Mouse (Mus musculus) spleen, adult 2 months (tissue): ENCODE data around the gene Phactr3.

Experiments used
- CTCF ChIP-seq: fragments of 200-500 bp; IDR thresholded peaks from 2 replicates; pipeline ENCODE4 v1.5.1; 2011; ENCODE audit warnings: mild to moderate bottlenecking, inconsistent platforms; ENCODE audit not compliant: insufficient read depth, insufficient read length, insufficient replicate concordance; ENCODE audit errors: extremely low read depth
- POLR2A ChIP-seq: fragments of 200-500 bp; IDR thresholded peaks from 2 replicates; pipeline ENCODE4 v1.6.1; 2011; ENCODE audit warnings: low read depth, low read length, inconsistent platforms

- TF ChIP-seq CTCF = no peak
- TF ChIP-seq POLR2A = no peak
Measured at GRCm38 (mm10) chr2:178204455-178204854, 85.7 kb downstream of the Phactr3 start.
